8 mouse cellular contexts compared by ENCODE assay signal in the genomic region with DNA sequence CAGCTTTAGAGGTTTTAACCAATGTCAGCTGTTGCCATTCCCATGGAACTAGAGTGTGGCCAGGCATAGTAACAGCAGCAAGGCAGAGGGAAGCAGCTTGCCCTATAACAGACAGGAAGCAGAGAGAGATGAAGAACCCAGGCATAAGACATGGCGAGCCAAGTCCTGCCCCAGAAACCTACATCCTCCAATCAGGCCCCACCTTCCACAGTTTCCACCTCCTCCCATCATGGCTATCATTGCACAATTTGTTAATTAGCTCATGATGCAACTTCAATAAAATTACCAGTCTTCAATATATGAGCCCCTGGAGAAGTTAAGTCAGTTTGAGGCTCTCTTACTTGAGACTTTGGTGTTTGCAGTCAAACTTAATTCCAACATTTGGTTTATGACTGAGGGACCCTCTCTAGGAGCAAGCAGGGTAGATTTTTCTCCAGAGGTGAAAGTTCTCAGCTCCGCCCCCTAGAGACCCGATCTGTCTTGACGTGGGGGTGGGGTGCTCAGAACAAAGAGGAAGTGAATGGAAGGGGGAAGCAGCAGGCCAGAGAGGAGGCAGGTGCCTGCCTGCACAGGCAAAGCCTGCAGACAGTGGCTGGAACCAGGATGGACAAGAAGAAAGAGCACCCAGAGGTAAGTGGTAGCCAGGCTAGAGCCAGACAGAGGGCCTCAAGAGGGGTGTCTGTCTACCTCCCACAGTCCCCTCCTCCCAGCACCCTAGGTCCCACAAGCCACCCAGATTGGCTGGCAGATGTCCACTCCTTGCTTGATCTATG. TPM values are rescaled to one million over a fixed set of nuclear protein-coding genes. Genes with fewer than 3 reads are reported as not detected.
DNase-seq lines count a peak whose midpoint lies in the region; ATAC-seq and TF ChIP-seq lines count a peak whose summit lies in the region.

Gene Pld4 (plus strand): TSS at position 502 of the 773 bp plus-strand sequence.

- H3K9me3 ChIP-seq in hindbrain, embryonic 10.5 days, result no peaks in the 10 kb centered on the region
- no peaks in the 10 kb centered on the region; the same call in 1 of the 2 replicates for H3K9me3 ChIP-seq in hindbrain, embryonic 16.5 days (ENCODE audit: control insufficient read depth, low read length)
- H3K9me3 ChIP-seq in ES-E14 (ENCODE audit: control insufficient read depth, insufficient read depth, low read depth, low read length), result no peaks in the 10 kb centered on the region
- no peaks in the 10 kb centered on the region for H3K9me3 ChIP-seq in midbrain, embryonic 15.5 days

- H3K4me1 ChIP-seq in hindbrain, embryonic 10.5 days (replicated peaks), result peaks cover 7% of the 10 kb centered on the region
- no peaks in the 10 kb centered on the region for H3K4me1 ChIP-seq in hindbrain, embryonic 16.5 days (ENCODE audit: control insufficient read depth, insufficient read depth, low read depth, low read length)
- H3K4me1 ChIP-seq in ES-E14 (ENCODE audit: control insufficient read depth in 2 of 2, insufficient read depth in 2 of 2, low read length in 2 of 2, poor library complexity in 1 of 2), result peaks cover 3 to 8% of the 10 kb centered on the region in 2 experiments; a peak in 3 of 4 replicates
- H3K4me1 ChIP-seq in midbrain, embryonic 15.5 days, result no peaks in the 10 kb centered on the region

- H3K27ac ChIP-seq in hindbrain, embryonic 10.5 days, result peak within 1 kb of the TSS; percentile 36; the same call in 1 of the 2 replicates
- no peak within 1 kb of the TSS for H3K27ac ChIP-seq in hindbrain, embryonic 16.5 days (ENCODE audit: low read depth, low read length)
- H3K27ac ChIP-seq in ES-E14 (ENCODE audit: insufficient read depth, low read depth, low read length, poor library complexity, severe bottlenecking), result no peak within 1 kb of the TSS
- H3K27ac ChIP-seq in macrophage, result peak within 1 kb of the TSS; percentile 99
- no peak within 1 kb of the TSS for H3K27ac ChIP-seq in midbrain, embryonic 15.5 days

- no peak within 1 kb of the TSS for H3K9ac ChIP-seq in hindbrain, embryonic 16.5 days (ENCODE audit: low read depth, low read length)
- no peak within 1 kb of the TSS for H3K9ac ChIP-seq in ES-E14 (ENCODE audit: insufficient read depth, low read depth, low read length, poor library complexity, severe bottlenecking)
- no peak within 1 kb of the TSS for H3K9ac ChIP-seq in midbrain, embryonic 15.5 days

- no peaks in the 10 kb centered on the region for H3K36me3 ChIP-seq in hindbrain, embryonic 10.5 days
- no peaks in the 10 kb centered on the region for H3K36me3 ChIP-seq in hindbrain, embryonic 16.5 days (ENCODE audit: control insufficient read depth, insufficient read depth, low read length)
- H3K36me3 ChIP-seq in ES-E14 (ENCODE audit: control insufficient read depth, insufficient read depth, low read length, poor library complexity, severe bottlenecking) (no peaks in the 10 kb centered on the region), macrophage (ENCODE audit: inconsistent target) (peaks cover 24% of the 10 kb centered on the region)
- no peaks in the 10 kb centered on the region for H3K36me3 ChIP-seq in midbrain, embryonic 15.5 days (replicated peaks)

- DNase-seq in hindbrain, embryonic 10.5 days (ENCODE audit: low spot score), result no peak
- peak; percentile 25 for DNase-seq in ES-E14 (ENCODE audit: low read depth, low spot score)
- DNase-seq in gonadal fat pad, adult 2 months (ENCODE audit: low read depth), result no peak
- DNase-seq in kidney, adult 9 months, result no peak
- no peak for DNase-seq in retina, embryonic 14.5 days (ENCODE audit: low spot score)

- 44% methylated on average over 4 of the region's 4 CpGs for WGBS in hindbrain, embryonic 10.5 days
- 42% methylated on average over 4 of the region's 4 CpGs for WGBS in hindbrain, embryonic 16.5 days
- WGBS in macrophage (ENCODE audit: missing documents), result 26% methylated on average over 4 of the region's 4 CpGs
- 47% methylated on average over 4 of the region's 4 CpGs for WGBS in midbrain, embryonic 15.5 days

- in situ Hi-C loops in ES-E14 (cut with MboI; ENCODE audit: low sequenced_read_pairs in 2 of 2, unreplicated experiment in 2 of 2), result no loop called here

- H3K27me3 ChIP-seq in hindbrain, embryonic 10.5 days (ENCODE audit: insufficient read depth, poor library complexity, severe bottlenecking), result no peaks in the 10 kb centered on the region
- no peaks in the 10 kb centered on the region for H3K27me3 ChIP-seq in hindbrain, embryonic 16.5 days (replicated peaks; ENCODE audit: control insufficient read depth, insufficient read depth, low read length)
- H3K27me3 ChIP-seq in midbrain, embryonic 15.5 days (replicated peaks), result no peaks in the 10 kb centered on the region

- no peak within 1 kb of the TSS for H3K4me3 ChIP-seq in hindbrain, embryonic 10.5 days
- H3K4me3 ChIP-seq in hindbrain, embryonic 16.5 days (ENCODE audit: low read length), result no peak within 1 kb of the TSS
- no peak within 1 kb of the TSS for H3K4me3 ChIP-seq in ES-E14 (ENCODE audit: insufficient read depth in 1 of 2, low read depth in 1 of 2, low read length in 2 of 2, poor library complexity in 1 of 2, severe bottlenecking in 1 of 2)
- H3K4me3 ChIP-seq in macrophage (ENCODE audit: inconsistent target), result peak within 1 kb of the TSS; percentile 74
- H3K4me3 ChIP-seq in midbrain, embryonic 15.5 days, result no peak within 1 kb of the TSS

- no peak for ATAC-seq in hindbrain, embryonic 16.5 days
- ATAC-seq in midbrain, embryonic 15.5 days (replicated peaks), result no peak

- peaks cover 46% of the 10 kb centered on the region for H3K79me2 ChIP-seq in macrophage (ENCODE audit: inconsistent target)

- H3K4me2 ChIP-seq in hindbrain, embryonic 16.5 days (ENCODE audit: low read length), result no peak within 1 kb of the TSS
- H3K4me2 ChIP-seq in midbrain, embryonic 15.5 days, result no peak within 1 kb of the TSS

TF ChIP-seq in ES-E14, 5 proteins besides CTCF, POLR2A, EP300 and RAD21:
- no peak for TF ChIP-seq HCFC1 (IDR thresholded peaks at IDR 0.05; ENCODE audit: borderline replicate concordance, insufficient read depth, low read length)
- TF ChIP-seq MAFK (IDR thresholded peaks at IDR 0.05; ENCODE audit: insufficient read depth, low read depth, low read length), result no peak
- no peak for TF ChIP-seq ZNF384 (IDR thresholded peaks at IDR 0.05; ENCODE audit: low read depth, low read length)
- no peak for TF ChIP-seq CHD2 (IDR thresholded peaks at IDR 0.05; ENCODE audit: low read depth, low read length)
- no peak for TF ChIP-seq ZC3H11A (IDR thresholded peaks at IDR 0.05; ENCODE audit: borderline replicate concordance, low read depth, low read length)

RNA-seq across cellular contexts. Expression of gene Pld4, which starts in this region (rescaled TPM):
- 5.2 and 5.7 TPM in 2 replicates for polyA plus RNA-seq in hindbrain, embryonic 10.5 days (2016; fragmentation: Nextera tagmentation; extraction: Ambion mirVana)
- 5.6 and 7.0 TPM in 2 replicates for polyA plus RNA-seq in hindbrain, embryonic 16.5 days (2015; fragmentation: Nextera tagmentation; extraction: Ambion mirVana)
- 2.4 and 4.7 TPM in 2 replicates for total RNA-seq in ES-E14 (2012; rRNA removed)
- 53.6 and 55.4 TPM in 2 replicates for polyA plus RNA-seq in gonadal fat pad, adult 2 months (2012; rRNA removed)
- total RNA-seq in macrophage (2018; cell fraction: chromatin; rRNA removed), result 1,000 to 10,000 TPM in 8 of 26 experiments, 100 to 1,000 TPM in 16, 10 to 100 TPM in 2; 64.9 to 1,705 (median 425) TPM
- total RNA-seq in macrophage (2018; cell fraction: cytosol; rRNA removed), result 100 to 1,000 TPM; 167 to 665 (median 370) TPM
- total RNA-seq in macrophage (2018; cell fraction: nucleus; rRNA removed), result 1,000 to 10,000 TPM in 6 of 26 experiments, 100 to 1,000 TPM in 20; 137 to 1,391 (median 650) TPM
- 131 to 514 TPM (median 230 TPM) in 3 replicates for polyA plus RNA-seq in macrophage (2018)
- 7.3 and 8.6 TPM in 2 replicates for polyA plus RNA-seq in midbrain, embryonic 15.5 days (2015; fragmentation: Nextera tagmentation; extraction: Ambion mirVana)

Comparison
In these comparisons a context has a peak if more than half of its experiments do, and no peak if none do; other contexts are left out.
1. H3K27ac ChIP-seq: peak in hindbrain, embryonic 10.5 days (single experiment) and macrophage (single experiment); none in hindbrain, embryonic 16.5 days (single experiment), ES-E14 (single experiment) and midbrain, embryonic 15.5 days (single experiment).